Mouse (Mus musculus) small intestine, adult 2 months (tissue): ENCODE data around the gene Sectm1a. TPM values are rescaled to one million over a fixed set of nuclear protein-coding genes. Genes with fewer than 3 reads are reported as not detected.
A peak's percentile ranks its signal among the peaks of the same experiment; 100 is the strongest.
"Not testable (repeated sequence)": the region's sequence is repeated elsewhere in the genome, so short reads cannot be mapped to it uniquely, and the experiment has no call there.

Source experiments
- H3K27ac ChIP-seq: fragments of 200-500 bp; 2 replicates; pipeline ENCODE4 v1.5.1; 2012; ENCODE audit warnings: low read depth, low read length, control low read depth, inconsistent platforms; ENCODE audit not compliant: insufficient read depth
- H3K27me3 ChIP-seq: fragments of 200-500 bp; 2 replicates; pipeline ENCODE4 v1.6.1; 2012; ENCODE audit warnings: mild to moderate bottlenecking, moderate library complexity, low read length, inconsistent platforms; ENCODE audit not compliant: control insufficient read depth, insufficient read depth
- H3K36me3 ChIP-seq: fragments of 200-500 bp; 2 replicates; pipeline ENCODE4 v1.6.1; 2012; ENCODE audit warnings: mild to moderate bottlenecking, low read length, control low read depth, inconsistent platforms; ENCODE audit not compliant: control insufficient read depth, insufficient read depth
- H3K4me1 ChIP-seq: fragments of 200-500 bp; 2 replicates; pipeline ENCODE4 v1.6.1; 2012; ENCODE audit warnings: low read length, inconsistent platforms, mixed read lengths; ENCODE audit not compliant: control insufficient read depth, insufficient read depth, insufficient read length
- H3K4me3 ChIP-seq: fragments of 200-500 bp; 2 replicates; pipeline ENCODE4 v1.5.1; 2012; ENCODE audit warnings: low read depth, mild to moderate bottlenecking, control low read depth, inconsistent platforms, low read length, moderate library complexity
- CTCF ChIP-seq: fragments of 200-500 bp; IDR thresholded peaks from 2 replicates; pipeline ENCODE4 v1.5.1; 2012; ENCODE audit warnings: low read depth, mild to moderate bottlenecking, control low read depth, inconsistent platforms, low read length, moderate library complexity, mixed read lengths; ENCODE audit not compliant: insufficient replicate concordance, insufficient read length; ENCODE audit errors: extremely low read depth
- POLR2A ChIP-seq: fragments of 200-500 bp; IDR thresholded peaks from 2 replicates; pipeline ENCODE4 v1.6.1; 2012; ENCODE audit warnings: low read depth, mild to moderate bottlenecking, control low read depth, inconsistent platforms, low read length, moderate library complexity
- WGBS: fragments of 180-500 bp; shearing (Covaris S2); methylation state at CpG from one replicate; pipeline ENCODE4 v1.1.7; 2018; 5-methylcytosine and 5-hydroxymethylcytosine counted together
- polyA plus RNA-seq: library from polyadenylated mRNA; depleted of rRNA; stranded (reverse); fragments of >200 nt; gene quantifications from 2 replicates; pipeline ENCODE4 v1.2.3, GENCODE M21; 2012

The Sectm1a gene
- polyA plus RNA-seq, 1 experiment = 4.1 TPM

GRCm38 (mm10) chr11:121108061-121108460, 27.0 kb upstream of the Sectm1a start:
- Histone ChIP-seq H3K4me3 (no peak overlapping the region), H3K27me3 (no peaks in the 10 kb centered on the region), H3K4me1 (peaks cover 3% of the 10 kb centered on the region; the same call in 1 of the 2 replicates), H3K27ac (no peak overlapping the region), H3K36me3 (no peaks in the 10 kb centered on the region)
- TF ChIP-seq POLR2A (no peak), CTCF (no peak)
- 77% methylated on average over 9 of the region's 9 CpGs for WGBS

- not testable (repeated sequence) for H3K27me3 ChIP-seq, H3K36me3 ChIP-seq, H3K4me1 ChIP-seq, H3K27ac ChIP-seq, H3K4me3 ChIP-seq
- WGBS = 89% methylated on average over 1 of the region's 1 CpGs
Observed at GRCm38 (mm10) chr11:121107242-121107641, 26.2 kb upstream of the Sectm1a start.

GRCm38 (mm10) chr11:121101124-121101805, 20.2 kb upstream of the Sectm1a start:
- H3K4me3 ChIP-seq = no peak overlapping the region
- WGBS = 27% methylated on average over 4 of the region's 4 CpGs
- H3K4me1 ChIP-seq = peaks cover 28% of the 10 kb centered on the region
- H3K36me3 ChIP-seq = no peaks in the 10 kb centered on the region
- H3K27me3 ChIP-seq = no peaks in the 10 kb centered on the region
- TF ChIP-seq POLR2A (no peak), CTCF (no peak)
- H3K27ac ChIP-seq = peak overlapping the region; percentile 87

GRCm38 (mm10) chr11:121100692-121101091, 19.7 kb upstream of the Sectm1a start:
- TF ChIP-seq POLR2A = no peak
- no peak for TF ChIP-seq CTCF
- Histone ChIP-seq H3K27ac (peak overlapping the region; percentile 90), H3K27me3 (no peaks in the 10 kb centered on the region), H3K4me3 (no peak overlapping the region), H3K4me1 (peaks cover 28% of the 10 kb centered on the region), H3K36me3 (no peaks in the 10 kb centered on the region)
- WGBS = 17% methylated on average over 7 of the region's 7 CpGs

- peak overlapping the region; percentile 90 for H3K27ac ChIP-seq
- no peak overlapping the region for H3K4me3 ChIP-seq
- H3K4me1 ChIP-seq = peaks cover 28% of the 10 kb centered on the region
- TF ChIP-seq CTCF (no peak), POLR2A (no peak)
- no peaks in the 10 kb centered on the region for H3K36me3 ChIP-seq
- no peaks in the 10 kb centered on the region for H3K27me3 ChIP-seq
- WGBS = 28% methylated on average over 7 of the region's 7 CpGs
Observed at GRCm38 (mm10) chr11:121099762-121100161, 18.7 kb upstream of the Sectm1a start.

- Histone ChIP-seq H3K36me3 (no peaks in the 10 kb centered on the region), H3K4me1 (peaks cover 27% of the 10 kb centered on the region), H3K27me3 (no peaks in the 10 kb centered on the region), H3K27ac (peak overlapping the region; percentile 93), H3K4me3 (no peak overlapping the region)
- WGBS = 49% methylated on average over 14 of the region's 14 CpGs
- TF ChIP-seq POLR2A (no peak), CTCF (no peak)
Observed at GRCm38 (mm10) chr11:121092606-121093585, 11.9 kb upstream of the Sectm1a start.

- Histone ChIP-seq H3K36me3 (no peaks in the 10 kb centered on the region), H3K27me3 (no peaks in the 10 kb centered on the region), H3K4me3 (no peak overlapping the region), H3K27ac (peak overlapping the region; percentile 77), H3K4me1 (peaks cover 36% of the 10 kb centered on the region)
- WGBS = 16% methylated on average over 4 of the region's 4 CpGs
- no peak for TF ChIP-seq POLR2A
- TF ChIP-seq CTCF = no peak
Observed at GRCm38 (mm10) chr11:121090943-121091342, 9.9 kb upstream of the Sectm1a start.
